Mouse (Mus musculus): ENCODE results near the gene Supt5. TPM values are rescaled to one million over a fixed set of nuclear protein-coding genes. Genes with fewer than 3 reads are reported as not detected.
"Not testable (repeated sequence)": the region's sequence is repeated elsewhere in the genome, so short reads cannot be mapped to it uniquely, and the experiment has no call there.

The Supt5 gene
- 100 to 1,000 TPM; 114 to 122 TPM for total RNA-seq (2021)

- peak; percentile 94 to 97 for DNase-seq
These were observed at the start of gene Supt5 for GRCm38 (mm10) chr7:28338108-28338998. Gene Supt5, minus strand, starts transcription at chr7:28338746.

- not testable (repeated sequence) for DNase-seq
These were observed 48.8 kb upstream of the Supt5 start for GRCm38 (mm10) chr7:28387384-28387783.

- not testable (repeated sequence) for DNase-seq
These were observed 48.3 kb upstream of the Supt5 start for GRCm38 (mm10) chr7:28386877-28387276.

GRCm38 (mm10) chr7:28386462-28386861 lies 47.9 kb upstream of the Supt5 start:
- peak; percentile 72 to 74 for DNase-seq

GRCm38 (mm10) chr7:28386007-28386406 lies 47.5 kb upstream of the Supt5 start:
- DNase-seq = no peak

GRCm38 (mm10) chr7:28385196-28385595 lies 46.6 kb upstream of the Supt5 start:
- no peak for DNase-seq

GRCm38 (mm10) chr7:28384162-28384561 lies 45.6 kb upstream of the Supt5 start:
- DNase-seq = no peak

- no peak for DNase-seq
These were observed 45.1 kb upstream of the Supt5 start for GRCm38 (mm10) chr7:28383606-28384005.

GRCm38 (mm10) chr7:28382981-28383396 lies 44.4 kb upstream of the Supt5 start:
- peak; percentile 59 to 62 for DNase-seq

- no peak for DNase-seq
These were observed 43.9 kb upstream of the Supt5 start for GRCm38 (mm10) chr7:28382347-28382951.

- DNase-seq = no peak
These were observed 43.4 kb upstream of the Supt5 start for GRCm38 (mm10) chr7:28381938-28382337.

GRCm38 (mm10) chr7:28381017-28381790 lies 42.7 kb upstream of the Supt5 start:
- no peak for DNase-seq

- no peak for DNase-seq
These were observed 41.9 kb upstream of the Supt5 start, which contains the start of gene Zfp36 for GRCm38 (mm10) chr7:28380237-28381016. Gene Zfp36, minus strand, starts transcription at chr7:28380253.

GRCm38 (mm10) chr7:28378769-28379651 lies 40.5 kb upstream of the Supt5 start:
- DNase-seq = peak; percentile 82 to 83

- DNase-seq = no peak
These were observed 39.6 kb upstream of the Supt5 start for GRCm38 (mm10) chr7:28378066-28378690.

- DNase-seq = no peak
These were observed 38.9 kb upstream of the Supt5 start for GRCm38 (mm10) chr7:28377190-28378065.

- DNase-seq = no peak
These were observed 37.6 kb upstream of the Supt5 start for GRCm38 (mm10) chr7:28376011-28376771.

GRCm38 (mm10) chr7:28375176-28375921 lies 36.8 kb upstream of the Supt5 start:
- peak; percentile 71 to 72 for DNase-seq

All from layer of hippocampus, postnatal 36 days (tissue).